Mouse (Mus musculus) kidney, adult 2 months (tissue): ENCODE measurements around the gene Abca3.

Experiments
- CTCF ChIP-seq: fragments of 200-500 bp; conservative IDR thresholded peaks from 2 replicates; pipeline ENCODE4 v1.5.1; 2011; ENCODE audit warnings: low read depth, mild to moderate bottlenecking, control low read depth, low read length, moderate library complexity, mixed read lengths; ENCODE audit not compliant: insufficient read depth, insufficient read length
- POLR2A ChIP-seq: fragments of 200-500 bp; IDR thresholded peaks from one replicate; pipeline ENCODE4 v1.6.1; 2011; ENCODE audit warnings: low read depth, low read length, control low read depth

GRCm38 (mm10) chr17:24407116-24407803, 55.5 kb downstream of the Abca3 start:
- no peak for TF ChIP-seq POLR2A
- TF ChIP-seq CTCF: no peak
